Mouse (Mus musculus) hematopoietic stem cell, adult 5-6 weeks (primary cell): ENCODE results near the gene Lgmn. TPM values are rescaled to one million over a fixed set of nuclear protein-coding genes. Genes with fewer than 3 reads are reported as not detected.

Source experiments
- ATAC-seq, 2 experiments: fragments of 125-278 bp in 1 of 2; replicated peaks in 1 of 2; 2 replicates each; pipeline ENCODE4 v1.8.0; 2016 to 2017; ENCODE audit warnings: inconsistent platforms in 2 of 2, mild to moderate bottlenecking in 2 of 2, moderate number of reproducible peaks in 2 of 2, low read depth in 1 of 2, moderate TSS enrichment in 1 of 2; ENCODE audit not compliant: low FRiP score in 2 of 2, poor library complexity in 2 of 2, severe bottlenecking in 2 of 2, insufficient read depth in 1 of 2, low TSS enrichment in 1 of 2
- total RNA-seq: library from RNA; stranded (forward); fragments of 172-1452, 232-1000 nt; gene quantifications from 2 replicates; pipeline ENCODE4 v1.2.3, GENCODE M21; 2017

Gene Lgmn
- total RNA-seq, 1 experiment from 2014 or later, result 2.3 TPM

GRCm38 (mm10) chr12:102368556-102368955 lies 71.1 kb downstream of the Lgmn start:
- no peak for ATAC-seq

DNA sequence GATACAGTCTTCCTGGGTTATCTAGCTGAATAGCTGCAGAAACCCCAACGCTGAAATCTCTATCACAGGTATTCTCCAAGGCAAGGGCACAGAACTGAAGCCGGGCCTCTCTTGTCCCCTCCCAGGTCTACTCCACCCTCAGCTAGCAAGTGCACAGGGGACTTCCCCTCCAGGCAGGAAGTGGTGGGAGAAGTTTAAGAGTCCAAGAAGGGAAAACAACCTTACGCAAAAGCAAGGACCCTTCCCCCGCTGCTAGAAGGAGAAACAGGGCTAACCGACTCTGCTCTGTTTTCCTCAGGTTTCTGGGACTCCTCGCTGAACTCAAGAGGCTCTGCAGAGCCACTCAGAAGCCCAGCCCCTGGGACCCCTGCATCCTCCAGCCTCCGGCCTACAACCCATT lies 71.5 kb downstream of the Lgmn start:
- ATAC-seq, result peak; percentile 54 to 60

GRCm38 (mm10) chr12:102367075-102367474 lies 72.5 kb downstream of the Lgmn start:
- ATAC-seq, result peak; percentile 40 to 43; a peak in 3 of 4 replicates

DNA sequence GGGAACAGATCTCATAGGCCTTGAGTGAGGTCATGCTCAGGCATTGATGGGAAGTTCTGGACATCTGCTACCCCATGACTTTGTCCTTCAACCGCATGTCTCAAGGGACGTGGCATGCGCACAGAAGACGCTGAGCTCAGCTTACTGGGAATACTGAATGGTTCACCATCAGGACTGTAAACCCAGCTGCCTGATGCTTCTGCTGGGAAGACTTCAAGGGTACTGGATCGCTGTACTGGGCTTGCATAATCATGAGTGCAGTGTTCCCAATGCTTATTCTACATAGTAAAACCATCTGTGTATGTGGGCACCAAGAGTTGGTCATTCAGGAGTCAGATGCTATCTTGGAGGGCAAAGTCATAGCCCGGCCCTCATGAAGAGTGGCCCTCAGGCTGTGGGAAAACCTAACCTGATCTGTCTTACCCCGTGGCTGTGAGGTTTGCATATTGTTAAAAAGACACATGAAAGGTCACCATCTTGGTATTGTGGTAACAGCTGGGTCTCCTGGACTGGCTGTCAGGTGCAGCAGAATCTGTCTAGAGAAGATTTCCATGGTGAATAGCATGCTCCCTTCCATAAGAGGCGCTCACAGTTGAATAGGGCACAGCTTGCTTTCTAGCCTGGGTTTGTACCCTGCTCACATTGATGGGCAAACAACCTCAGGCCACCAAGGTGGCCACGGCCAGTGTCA lies 73.3 kb downstream of the Lgmn start:
- no peak for ATAC-seq

DNA sequence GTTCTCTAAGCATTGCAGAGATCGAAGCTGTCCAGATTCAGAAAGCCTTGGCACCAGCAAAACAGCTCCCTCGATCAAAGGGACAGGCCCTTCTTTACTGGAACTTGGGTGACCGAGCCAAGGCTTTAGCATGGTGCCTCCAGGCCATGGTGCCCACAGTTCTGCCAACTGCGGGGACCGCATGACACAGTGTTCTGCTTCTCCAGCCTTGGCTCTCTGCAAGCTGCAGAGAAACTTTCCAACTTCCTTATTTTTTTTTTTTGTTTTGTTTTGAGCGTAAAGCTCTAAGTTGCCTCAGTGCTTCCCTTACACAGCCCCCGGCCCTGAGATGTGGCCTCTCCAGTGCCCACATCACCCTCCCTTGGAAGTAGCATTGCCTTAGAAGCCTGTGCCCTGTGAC lies 74.6 kb downstream of the Lgmn start:
- peak; percentile 77 to 78 for ATAC-seq

DNA sequence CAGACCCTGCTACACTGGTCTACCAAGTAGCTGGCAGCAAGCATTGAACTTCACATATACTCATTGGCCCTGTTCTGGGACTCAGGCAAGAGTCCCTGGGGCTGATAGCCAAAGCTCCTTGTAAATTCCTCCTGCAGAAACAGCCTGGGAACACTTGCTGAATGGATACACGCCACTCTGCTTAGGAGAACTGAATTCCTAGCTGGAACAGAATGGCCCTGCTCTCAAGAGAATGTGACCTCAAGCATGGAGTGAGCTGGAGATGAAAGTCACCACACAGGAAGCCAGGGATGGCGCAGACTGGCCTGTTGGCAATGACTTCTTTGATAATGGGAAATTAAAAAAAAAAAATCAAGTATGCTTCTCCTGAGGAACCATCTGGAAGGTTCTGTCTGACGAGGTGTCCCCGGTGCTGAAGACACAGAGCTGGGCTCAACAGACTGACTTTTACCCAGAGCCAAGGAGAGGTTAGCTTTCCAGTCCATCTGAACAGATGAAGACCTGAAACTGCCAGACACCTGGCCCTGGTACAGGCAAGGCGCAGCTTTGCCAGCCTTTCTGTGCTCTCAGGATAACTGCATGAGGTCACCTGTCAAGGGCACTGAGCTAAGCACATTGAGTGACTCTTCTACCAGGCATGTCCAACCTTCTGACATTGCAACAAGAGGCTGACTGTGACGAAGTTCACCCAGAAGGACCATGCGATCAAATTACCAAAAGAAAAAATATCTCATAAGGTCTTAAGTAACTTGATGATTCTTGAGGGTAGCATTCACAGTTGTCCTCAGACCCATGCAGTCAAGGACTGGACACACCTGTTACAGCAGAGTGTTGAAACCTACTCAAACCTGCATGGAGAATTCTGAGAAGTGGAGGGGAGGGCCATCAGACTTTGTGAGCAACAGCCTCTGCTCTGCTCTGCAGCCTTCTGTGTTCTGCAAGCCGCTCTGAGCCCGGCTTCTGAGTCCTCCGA lies 78.1 kb downstream of the Lgmn start:
- no peak for ATAC-seq

DNA sequence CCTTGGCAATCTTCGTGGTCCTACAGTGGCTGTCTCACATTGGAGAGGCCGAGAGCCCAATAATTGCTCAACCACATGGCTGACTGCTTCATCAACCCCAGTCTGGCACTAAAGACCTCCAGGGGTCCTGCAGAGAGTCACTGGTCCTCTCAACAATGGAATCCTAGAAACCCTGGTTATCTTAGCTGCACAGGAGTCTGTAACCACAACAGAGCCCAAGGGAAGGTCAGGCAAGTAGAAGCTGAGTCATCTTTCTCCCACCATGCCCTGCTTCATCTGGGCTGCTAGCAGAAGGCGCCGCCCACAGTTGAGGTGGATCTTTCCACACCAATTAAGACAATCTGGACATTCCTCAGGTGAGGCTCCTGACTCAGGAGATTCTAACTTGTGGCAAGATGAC lies 80.2 kb downstream of the Lgmn start:
- ATAC-seq, result no peak

GRCm38 (mm10) chr12:102356781-102357180 lies 82.8 kb downstream of the Lgmn start:
- ATAC-seq, result peak in 1 of 2 experiments; percentile 52; a peak in 1 of 4 replicates

DNA sequence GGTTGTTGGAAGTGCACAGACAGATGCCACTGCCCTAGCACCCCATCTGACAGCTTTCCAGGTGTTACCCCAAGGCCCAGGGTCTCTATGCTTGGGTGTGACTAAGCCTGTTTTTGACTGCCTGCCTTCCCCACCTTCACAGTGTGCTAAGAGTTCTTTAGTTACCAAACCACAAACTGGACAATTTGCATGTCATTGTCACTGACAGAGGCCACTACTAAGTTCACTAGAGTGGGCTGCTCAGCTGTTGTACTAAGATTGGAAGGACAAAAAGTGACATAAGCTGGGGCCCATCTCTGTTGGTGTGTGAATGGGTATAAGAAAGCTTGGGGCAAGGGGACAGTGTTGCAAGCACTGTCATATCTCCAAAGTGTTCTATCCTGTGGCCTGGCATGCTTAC lies 83.8 kb downstream of the Lgmn start:
- ATAC-seq, result no peak

GRCm38 (mm10) chr12:102354126-102354984 lies 85.3 kb downstream of the Lgmn start:
- peak; percentile 83 to 92 for ATAC-seq

GRCm38 (mm10) chr12:102350997-102351396 lies 88.6 kb downstream of the Lgmn start:
- no peak for ATAC-seq

GRCm38 (mm10) chr12:102348447-102348846 lies 91.2 kb downstream of the Lgmn start:
- peak in 1 of 2 experiments; percentile 40; a peak in 1 of 4 replicates for ATAC-seq

DNA sequence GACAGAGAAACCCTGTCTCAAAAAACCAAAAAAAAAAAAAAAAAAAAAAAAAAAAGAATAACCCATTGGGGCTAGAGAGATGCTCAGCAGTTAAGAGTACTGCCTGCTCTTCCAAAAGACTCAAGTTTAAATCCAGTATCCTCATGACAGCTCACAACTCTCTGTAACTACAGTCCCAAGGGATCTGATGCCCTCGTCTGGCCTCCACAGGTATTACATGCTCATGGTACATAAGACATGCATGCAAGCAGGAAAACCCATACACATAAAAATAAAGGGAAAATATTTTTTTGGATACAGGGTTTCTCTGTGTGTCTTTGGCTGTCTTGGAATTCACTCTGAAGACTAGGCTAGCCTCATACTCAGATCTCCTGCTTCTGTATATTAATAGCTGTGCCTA lies 93.1 kb downstream of the Lgmn start:
- no peak for ATAC-seq

DNA sequence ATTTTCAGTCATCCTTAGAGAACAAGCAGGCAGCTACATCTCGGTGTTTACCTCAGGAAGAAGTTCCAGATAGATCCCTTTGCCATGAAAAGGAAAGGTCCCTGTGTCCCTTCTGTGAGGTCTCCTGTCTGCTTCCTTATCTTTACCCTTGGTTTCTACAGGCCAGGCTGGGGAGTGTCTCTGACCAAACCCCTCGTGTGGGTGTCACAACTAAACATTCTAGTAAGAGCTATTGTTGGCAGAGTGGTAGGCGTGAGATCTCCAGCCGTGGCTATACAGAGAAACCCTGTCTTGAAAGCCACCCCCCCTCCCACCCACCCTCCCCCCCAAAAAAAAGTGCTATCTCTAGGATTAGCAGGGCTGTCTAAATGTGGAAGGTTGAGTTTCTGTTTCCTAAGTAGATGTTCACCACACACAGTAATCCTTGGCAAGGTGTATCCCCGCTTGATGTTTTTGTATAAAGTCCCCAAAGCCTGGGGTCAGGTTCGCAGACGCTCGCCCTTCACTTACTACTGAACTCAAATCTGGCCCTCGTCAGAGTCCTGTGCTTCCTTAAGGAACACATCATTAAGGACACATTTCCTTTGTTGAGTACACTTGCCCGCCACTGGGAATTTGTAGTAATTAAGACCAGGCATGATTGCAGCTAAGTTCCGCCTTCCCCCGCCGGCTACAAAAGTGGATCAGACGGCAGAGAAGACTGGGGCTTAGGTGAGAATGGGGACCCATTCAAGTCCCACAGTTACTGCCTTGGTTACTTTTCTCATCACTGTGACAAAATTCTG lies 94.4 kb downstream of the Lgmn start:
- no peak for ATAC-seq
